Comparison of ENCODE assay signal across 8 mouse cellular contexts in the genomic region with DNA sequence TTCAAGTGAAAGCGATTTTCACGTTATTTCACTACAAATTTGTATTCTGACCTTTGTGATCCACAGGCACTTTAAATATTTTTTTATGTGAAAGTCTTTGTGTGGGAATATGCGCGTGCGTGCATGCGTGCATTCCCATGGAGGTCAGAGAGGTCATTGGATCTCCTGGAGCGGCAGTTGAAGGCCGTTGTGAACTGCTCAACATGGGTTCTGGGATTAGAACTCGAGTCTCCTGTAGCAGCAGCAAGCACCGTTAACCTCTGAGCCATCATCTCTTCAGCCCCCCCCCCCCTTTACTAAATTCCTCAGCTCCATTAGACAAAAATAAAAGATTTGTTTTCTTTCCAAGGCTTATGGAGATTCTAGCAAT. TPM values are rescaled to one million over a fixed set of nuclear protein-coding genes. Genes with fewer than 3 reads are reported as not detected.
DNase-seq lines count a peak whose midpoint lies in the region; ATAC-seq and TF ChIP-seq lines count a peak whose summit lies in the region.

No protein-coding gene starts in this region.

- no peak overlapping the region for H3K9ac ChIP-seq in intestine, embryonic 16.5 days (ENCODE audit: low read depth, low read length)

- H3K4me3 ChIP-seq in intestine, embryonic 16.5 days (ENCODE audit: low read length), result peak overlapping the region; percentile 64
- peak overlapping the region; percentile 30 for H3K4me3 ChIP-seq in myocyte

- H3K27ac ChIP-seq in intestine, embryonic 16.5 days (ENCODE audit: low read length), result no peak overlapping the region

- WGBS in intestine, embryonic 16.5 days, result 22% methylated on average over 10 of the region's 10 CpGs

- no peaks in the 10 kb centered on the region for H3K36me3 ChIP-seq in intestine, embryonic 16.5 days (ENCODE audit: control insufficient read depth, insufficient read depth, low read length)
- H3K36me3 ChIP-seq in myocyte (ENCODE audit: control insufficient read depth, insufficient read depth), result no peaks in the 10 kb centered on the region

- no peaks in the 10 kb centered on the region for H3K79me2 ChIP-seq in myocyte (ENCODE audit: control insufficient read depth, insufficient read depth)

- peak; percentile 1 for DNase-seq in left cerebral cortex, postnatal 4 days
- DNase-seq in left cerebral cortex, postnatal 14 days (ENCODE audit: low spot score in 2 of 2), result no peak
- no peak for DNase-seq in left cerebral cortex, adult 18-20 months (ENCODE audit: low spot score in 2 of 2)
- DNase-seq in adrenal gland, postnatal 14 days, result no peak

- H3K4me1 ChIP-seq in intestine, embryonic 16.5 days (ENCODE audit: control insufficient read depth, insufficient read depth, low read length), result 0 out of 2 replicates have a peak, but pooled peaks cover 2% of the 10 kb centered on the region

- intact Hi-C loops in left cerebral cortex, postnatal 4 days (cut with DNase I), result no loop called here
- intact Hi-C loops in left cerebral cortex, postnatal 14 days (cut with DNase I), result no loop called here

- ATAC-seq in erythroblast, adult 5-6 weeks (replicated peaks; ENCODE audit: low FRiP score, poor library complexity, severe bottlenecking), result peak; percentile 17
- no peak for ATAC-seq in intestine, embryonic 16.5 days
- no peak for ATAC-seq in CD4-positive, CD25-positive, alpha-beta regulatory T cell, adult 4 months

- no peak overlapping the region for H3ac ChIP-seq in myocyte (ENCODE audit: control insufficient read depth, insufficient read length)

- H3K27me3 ChIP-seq in intestine, embryonic 16.5 days (replicated peaks; ENCODE audit: control insufficient read depth, insufficient read depth, low read length), result no peaks in the 10 kb centered on the region
- H3K27me3 ChIP-seq in myocyte (ENCODE audit: control insufficient read depth, insufficient read depth, insufficient read length), result no peaks in the 10 kb centered on the region

- peak overlapping the region; percentile 43 for H3K4me2 ChIP-seq in intestine, embryonic 16.5 days (ENCODE audit: low read depth, low read length)
- peak overlapping the region; percentile 70 for H3K4me2 ChIP-seq in myocyte (ENCODE audit: low read depth)

- no peaks in the 10 kb centered on the region for H3K9me3 ChIP-seq in intestine, embryonic 16.5 days (ENCODE audit: control insufficient read depth, low read length)

- TF ChIP-seq POLR2A in myocyte (IDR thresholded peaks at IDR 0.05; ENCODE audit: insufficient read length, low read depth), result no peak

TF ChIP-seq in myocyte, 11 proteins besides CTCF, POLR2A, EP300 and RAD21:
- TF ChIP-seq MYOG (IDR thresholded peaks at IDR 0.05; ENCODE audit: control insufficient read depth in 1 of 3, insufficient read depth in 1 of 3, insufficient read length in 2 of 3, low read depth in 2 of 3) (no peak), REST (IDR thresholded peaks at IDR 0.05; ENCODE audit: insufficient read depth, insufficient read length) (no peak), MYOD1 (IDR thresholded peaks at IDR 0.05; ENCODE audit: control insufficient read depth in 1 of 3, insufficient read length in 2 of 3, low read depth in 2 of 3) (no peak), E2F4 (IDR thresholded peaks at IDR 0.05; ENCODE audit: insufficient read depth) (no peak), MAX (IDR thresholded peaks at IDR 0.05; ENCODE audit: low read depth) (no peak), TCF3 (IDR thresholded peaks at IDR 0.05; ENCODE audit: insufficient read length, low read depth) (no peak), USF1 (IDR thresholded peaks at IDR 0.05; ENCODE audit: low read depth) (no peak), TCF12 (IDR thresholded peaks at IDR 0.05; ENCODE audit: insufficient read depth, poor library complexity, severe bottlenecking) (no peak), CEBPB (IDR thresholded peaks at IDR 0.05; ENCODE audit: insufficient read depth, poor library complexity, severe bottlenecking) (no peak), POLR2AphosphoS2 (IDR thresholded peaks at IDR 0.05; ENCODE audit: insufficient read length, low read depth) (no peak)

RNA-seq across cellular contexts. Expression of a gene that starts 0.4 kb away (rescaled TPM):
- 1 to 10 TPM; 2.1 to 3.7 TPM for total RNA-seq in left cerebral cortex, postnatal 4 days (2021)
- 1 to 10 TPM; 3.3 to 4.4 TPM for total RNA-seq in left cerebral cortex, postnatal 14 days (2021)
- 6.5 and 9.0 TPM in 2 replicates for total RNA-seq in erythroblast, adult 5-6 weeks (2015; ENCODE audit: low replicate concordance)
- total RNA-seq in erythroblast, adult 5-6 weeks (2017; ENCODE audit: low replicate concordance), result 2.9 and 3.0 TPM in 2 replicates
- 6.8 and 7.1 TPM in 2 replicates for polyA plus RNA-seq in intestine, embryonic 16.5 days (2015; fragmentation: Nextera tagmentation; extraction: Ambion mirVana)
- 1.1 TPM for polyA plus RNA-seq in myocyte (2012; fragmentation: generic; extraction: Trizol)
- 1 to 10 TPM; 4.0 to 4.2 TPM for total RNA-seq in left cerebral cortex, adult 18-20 months (2021)
- 1 to 10 TPM; 3.4 to 4.8 TPM for polyA plus RNA-seq in CD4-positive, CD25-positive, alpha-beta regulatory T cell, adult 4 months (2017; shearing (Covaris generic))
- total RNA-seq in adrenal gland, postnatal 14 days (2021), result 8.1 and 8.2 TPM in 2 replicates

RNA-seq across cellular contexts. Expression of a gene that starts 3.2 kb away (rescaled TPM):
- total RNA-seq in left cerebral cortex, postnatal 4 days (2021), result not detected
- not detected for total RNA-seq in left cerebral cortex, postnatal 14 days (2021)
- not detected in 2 replicates for total RNA-seq in erythroblast, adult 5-6 weeks (2015; ENCODE audit: low replicate concordance)
- not detected in 2 replicates for total RNA-seq in erythroblast, adult 5-6 weeks (2017; ENCODE audit: low replicate concordance)
- polyA plus RNA-seq in intestine, embryonic 16.5 days (2015; fragmentation: Nextera tagmentation; extraction: Ambion mirVana), result not detected in 2 replicates
- not detected for polyA plus RNA-seq in myocyte (2012; fragmentation: generic; extraction: Trizol)
- total RNA-seq in left cerebral cortex, adult 18-20 months (2021), result not detected
- polyA plus RNA-seq in CD4-positive, CD25-positive, alpha-beta regulatory T cell, adult 4 months (2017; shearing (Covaris generic)), result not detected
- not detected in 2 replicates for total RNA-seq in adrenal gland, postnatal 14 days (2021)

RNA-seq across cellular contexts. Expression of a gene that starts 30.1 kb away (rescaled TPM):
- total RNA-seq in left cerebral cortex, postnatal 4 days (2021), result not detected
- not detected for total RNA-seq in left cerebral cortex, postnatal 14 days (2021)
- not detected in 2 replicates for total RNA-seq in erythroblast, adult 5-6 weeks (2015; ENCODE audit: low replicate concordance)
- 0.26 TPM in 1 of 2 replicates, not detected in the other for total RNA-seq in erythroblast, adult 5-6 weeks (2017; ENCODE audit: low replicate concordance)
- 3.0 and 3.9 TPM in 2 replicates for polyA plus RNA-seq in intestine, embryonic 16.5 days (2015; fragmentation: Nextera tagmentation; extraction: Ambion mirVana)
- 0.84 TPM for polyA plus RNA-seq in myocyte (2012; fragmentation: generic; extraction: Trizol)
- not detected for total RNA-seq in left cerebral cortex, adult 18-20 months (2021)
- polyA plus RNA-seq in CD4-positive, CD25-positive, alpha-beta regulatory T cell, adult 4 months (2017; shearing (Covaris generic)), result not detected
- total RNA-seq in adrenal gland, postnatal 14 days (2021), result not detected in 2 replicates
